Mouse (Mus musculus): Measurements from ENCODE around the gene Ltbp2. TPM values are rescaled to one million over a fixed set of nuclear protein-coding genes. Genes with fewer than 3 reads are reported as not detected.

Ltbp2 gene
- total and polyA plus RNA-seq, 3 experiments = 0.99 to 5.6 (median 2.3) TPM

GRCm38 (mm10) chr12:84831141-84831540 lies 45.2 kb downstream of the Ltbp2 start:
- no peaks in the 10 kb centered on the region; the same call in 1 of the 2 replicates for H3K4me1 ChIP-seq (ENCODE audit: control insufficient read depth, insufficient read depth, low read length)
- H3K9ac ChIP-seq (ENCODE audit: low read depth, low read length) = no peak overlapping the region
- no peaks in the 10 kb centered on the region; the same call in 1 of the 2 replicates for H3K27me3 ChIP-seq (ENCODE audit: control insufficient read depth, insufficient read depth, low read length)
- WGBS = 35% methylated on average over 5 of the region's 5 CpGs
- H3K4me3 ChIP-seq = no peak overlapping the region
- H3K36me3 ChIP-seq (ENCODE audit: control insufficient read depth, insufficient read depth, low read length) = no peaks in the 10 kb centered on the region
- no peak for TF ChIP-seq CTCF (IDR thresholded peaks at IDR 0.05)
- no peak for TF ChIP-seq POLR2A (IDR thresholded peaks at IDR 0.05; ENCODE audit: insufficient read depth, low read depth, low read length)
- TF ChIP-seq EP300 (IDR thresholded peaks at IDR 0.05; ENCODE audit: insufficient read depth, low read depth, low read length) = no peak
- DNase-seq = no peak
- intact Hi-C loops (cut with DNase I) = no loop called here
- no peaks in the 10 kb centered on the region for H3K79me2 ChIP-seq (replicated peaks; ENCODE audit: control insufficient read depth, insufficient read depth, low read length)
- no peak overlapping the region for H3K27ac ChIP-seq

- no peak overlapping the region for H3K4me3 ChIP-seq
- no peaks in the 10 kb centered on the region for H3K79me2 ChIP-seq (replicated peaks; ENCODE audit: control insufficient read depth, insufficient read depth, low read length)
- H3K4me1 ChIP-seq (ENCODE audit: control insufficient read depth, insufficient read depth, low read length) = no peaks in the 10 kb centered on the region; the same call in 1 of the 2 replicates
- intact Hi-C loops (cut with DNase I) = no loop called here
- no peak overlapping the region for H3K27ac ChIP-seq
- no peak for TF ChIP-seq EP300 (IDR thresholded peaks at IDR 0.05; ENCODE audit: insufficient read depth, low read depth, low read length)
- TF ChIP-seq POLR2A (IDR thresholded peaks at IDR 0.05; ENCODE audit: insufficient read depth, low read depth, low read length) = no peak
- no peak for TF ChIP-seq CTCF (IDR thresholded peaks at IDR 0.05)
- H3K36me3 ChIP-seq (ENCODE audit: control insufficient read depth, insufficient read depth, low read length) = no peaks in the 10 kb centered on the region
- 90% methylated on average over 5 of the region's 5 CpGs for WGBS
- no peaks in the 10 kb centered on the region; the same call in 1 of the 2 replicates for H3K27me3 ChIP-seq (ENCODE audit: control insufficient read depth, insufficient read depth, low read length)
- no peak for DNase-seq
- H3K9ac ChIP-seq (ENCODE audit: low read depth, low read length) = no peak overlapping the region
Measured at GRCm38 (mm10) chr12:84830438-84830837, 45.9 kb downstream of the Ltbp2 start.

- Histone ChIP-seq H3K27me3 (ENCODE audit: control insufficient read depth, insufficient read depth, low read length) (no peaks in the 10 kb centered on the region; the same call in 1 of the 2 replicates), H3K9ac (ENCODE audit: low read depth, low read length) (no peak overlapping the region), H3K4me3 (no peak overlapping the region), H3K79me2 (replicated peaks; ENCODE audit: control insufficient read depth, insufficient read depth, low read length) (no peaks in the 10 kb centered on the region), H3K4me1 (ENCODE audit: control insufficient read depth, insufficient read depth, low read length) (no peaks in the 10 kb centered on the region; the same call in 1 of the 2 replicates), H3K27ac (no peak overlapping the region), H3K36me3 (ENCODE audit: control insufficient read depth, insufficient read depth, low read length) (no peaks in the 10 kb centered on the region)
- no peak for DNase-seq
- TF ChIP-seq EP300 (IDR thresholded peaks at IDR 0.05; ENCODE audit: insufficient read depth, low read depth, low read length) (no peak), POLR2A (IDR thresholded peaks at IDR 0.05; ENCODE audit: insufficient read depth, low read depth, low read length) (no peak), CTCF (IDR thresholded peaks at IDR 0.05) (no peak)
- intact Hi-C loops (cut with DNase I) = no loop called here
- WGBS = 58% methylated on average over 10 of the region's 10 CpGs
Measured at GRCm38 (mm10) chr12:84829913-84830312, 46.4 kb downstream of the Ltbp2 start.

GRCm38 (mm10) chr12:84829109-84829724 lies 47.1 kb downstream of the Ltbp2 start:
- TF ChIP-seq CTCF (IDR thresholded peaks at IDR 0.05) (no peak), POLR2A (IDR thresholded peaks at IDR 0.05; ENCODE audit: insufficient read depth, low read depth, low read length) (no peak), EP300 (IDR thresholded peaks at IDR 0.05; ENCODE audit: insufficient read depth, low read depth, low read length) (no peak)
- H3K4me1 ChIP-seq (ENCODE audit: control insufficient read depth, insufficient read depth, low read length) = no peaks in the 10 kb centered on the region; the same call in 1 of the 2 replicates
- H3K79me2 ChIP-seq (replicated peaks; ENCODE audit: control insufficient read depth, insufficient read depth, low read length) = no peaks in the 10 kb centered on the region
- WGBS = 81% methylated on average over 20 of the region's 20 CpGs
- H3K9ac ChIP-seq (ENCODE audit: low read depth, low read length) = no peak overlapping the region
- no peak overlapping the region for H3K27ac ChIP-seq
- intact Hi-C loops (cut with DNase I) = no loop called here
- no peak overlapping the region for H3K4me3 ChIP-seq
- no peaks in the 10 kb centered on the region; the same call in 1 of the 2 replicates for H3K27me3 ChIP-seq (ENCODE audit: control insufficient read depth, insufficient read depth, low read length)
- H3K36me3 ChIP-seq (ENCODE audit: control insufficient read depth, insufficient read depth, low read length) = no peaks in the 10 kb centered on the region
- DNase-seq = no peak

GRCm38 (mm10) chr12:84827384-84827933 lies 48.9 kb downstream of the Ltbp2 start:
- no peak for DNase-seq
- H3K27me3 ChIP-seq (ENCODE audit: control insufficient read depth, insufficient read depth, low read length) = no peaks in the 10 kb centered on the region; the same call in 1 of the 2 replicates
- TF ChIP-seq CTCF (IDR thresholded peaks at IDR 0.05) (no peak), EP300 (IDR thresholded peaks at IDR 0.05; ENCODE audit: insufficient read depth, low read depth, low read length) (no peak), POLR2A (IDR thresholded peaks at IDR 0.05; ENCODE audit: insufficient read depth, low read depth, low read length) (no peak)
- peaks cover 6% of the 10 kb centered on the region for H3K4me1 ChIP-seq (ENCODE audit: control insufficient read depth, insufficient read depth, low read length)
- no peak overlapping the region for H3K27ac ChIP-seq
- no peaks in the 10 kb centered on the region for H3K79me2 ChIP-seq (replicated peaks; ENCODE audit: control insufficient read depth, insufficient read depth, low read length)
- WGBS = 38% methylated on average over 8 of the region's 8 CpGs
- intact Hi-C loops (cut with DNase I) = no loop called here
- no peak overlapping the region for H3K9ac ChIP-seq (ENCODE audit: low read depth, low read length)
- H3K4me3 ChIP-seq = no peak overlapping the region
- H3K36me3 ChIP-seq (ENCODE audit: control insufficient read depth, insufficient read depth, low read length) = no peaks in the 10 kb centered on the region

GRCm38 (mm10) chr12:84824203-84824602 lies 52.1 kb downstream of the Ltbp2 start:
- no peak overlapping the region for H3K9ac ChIP-seq (ENCODE audit: low read depth, low read length)
- H3K4me3 ChIP-seq = no peak overlapping the region
- no peaks in the 10 kb centered on the region for H3K36me3 ChIP-seq (ENCODE audit: control insufficient read depth, insufficient read depth, low read length)
- DNase-seq = no peak
- intact Hi-C loops (cut with DNase I) = no loop called here
- TF ChIP-seq CTCF (IDR thresholded peaks at IDR 0.05) (no peak), EP300 (IDR thresholded peaks at IDR 0.05; ENCODE audit: insufficient read depth, low read depth, low read length) (no peak), POLR2A (IDR thresholded peaks at IDR 0.05; ENCODE audit: insufficient read depth, low read depth, low read length) (no peak)
- no peak overlapping the region for H3K27ac ChIP-seq
- H3K4me1 ChIP-seq (ENCODE audit: control insufficient read depth, insufficient read depth, low read length) = peaks cover 6% of the 10 kb centered on the region
- no peaks in the 10 kb centered on the region; the same call in 1 of the 2 replicates for H3K27me3 ChIP-seq (ENCODE audit: control insufficient read depth, insufficient read depth, low read length)
- H3K79me2 ChIP-seq (replicated peaks; ENCODE audit: control insufficient read depth, insufficient read depth, low read length) = no peaks in the 10 kb centered on the region
- WGBS = 67% methylated on average over 5 of the region's 5 CpGs

All from heart, adult 2 months (tissue).